Mouse (Mus musculus) adrenal gland, adult 2 months (tissue): ENCODE measurements at regions not wholly inside any gene's neighbourhood (a gene's known extent, or its start where the extent isn't known, plus 50 kb on each side); places are given as distances from the start of the nearest gene placed in this dataset.
A peak's percentile ranks its signal among the peaks of the same experiment; 100 is the strongest.
"Not testable (repeated sequence)": the region's sequence is repeated elsewhere in the genome, so short reads cannot be mapped to it uniquely, and the experiment has no call there.

ENCODE experiments used
- DNase-seq: peaks from one replicate; pipeline ENCODE4 v3.0.0; 2021

- no peak for DNase-seq
Measured at GRCm38 (mm10) chr3:9065892-9066291, 544.0 kb downstream of the Zfp704 start.

- DNase-seq, result peak; percentile 74
Measured at GRCm38 (mm10) chr3:9064266-9065031, 545.4 kb downstream of the Zfp704 start.

GRCm38 (mm10) chr3:9063662-9064061 is 546.2 kb downstream of the Zfp704 start:
- no peak for DNase-seq

- no peak for DNase-seq
Measured at GRCm38 (mm10) chr3:9061396-9061795, 548.5 kb downstream of the Zfp704 start.

- not testable (repeated sequence) for DNase-seq
Measured at GRCm38 (mm10) chr3:9057703-9058102, 552.2 kb downstream of the Zfp704 start.

- no peak for DNase-seq
Measured at GRCm38 (mm10) chr3:9056846-9057245, 553.0 kb downstream of the Zfp704 start.

- DNase-seq, result no peak
Measured at GRCm38 (mm10) chr3:9055780-9056179, 554.1 kb downstream of the Zfp704 start.
